Mouse (Mus musculus): ENCODE results near the gene Abcc4.

DNA sequence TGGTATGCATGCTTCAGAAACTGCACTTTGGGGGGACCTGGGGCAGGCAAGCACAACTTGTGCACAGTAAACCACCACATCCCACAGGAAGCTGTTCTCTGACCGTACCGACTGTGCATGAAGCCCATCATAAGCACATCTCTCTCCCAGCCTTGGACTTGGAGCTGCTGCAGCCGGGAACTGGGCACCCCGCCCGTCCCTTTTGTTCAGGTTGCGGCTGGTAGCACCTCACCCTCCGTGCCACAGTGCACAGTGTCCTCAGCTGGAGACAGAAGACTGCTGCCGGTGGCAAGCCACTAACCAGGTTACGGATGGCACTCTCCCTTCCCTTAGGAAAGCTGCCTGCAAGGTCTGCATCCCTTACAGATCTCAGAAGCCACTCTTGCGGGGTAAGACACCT lies 15.7 kb downstream of the Abcc4 start:
- TF ChIP-seq MAFK (IDR thresholded peaks at IDR 0.05; ENCODE audit: insufficient read depth, low read depth, low read length) (no peak), HCFC1 (IDR thresholded peaks at IDR 0.05; ENCODE audit: borderline replicate concordance, insufficient read depth, low read length) (no peak), CHD2 (IDR thresholded peaks at IDR 0.05; ENCODE audit: low read depth, low read length) (no peak)
